Mouse (Mus musculus): ENCODE data around the gene Map6. TPM values are rescaled to one million over a fixed set of nuclear protein-coding genes. Genes with fewer than 3 reads are reported as not detected.

Map6 gene
- polyA plus RNA-seq, 1 experiment from 2014 or later: 0.32 TPM

GRCm38 (mm10) chr7:99230061-99230747, 37.0 kb upstream of the Map6 start:
- H3K9ac ChIP-seq (ENCODE audit: low read depth, low read length): no peak overlapping the region
- no peaks in the 10 kb centered on the region for H3K36me3 ChIP-seq (ENCODE audit: control insufficient read depth, insufficient read depth, low read length)
- no peaks in the 10 kb centered on the region for H3K9me3 ChIP-seq (ENCODE audit: control insufficient read depth, low read length)
- 74% methylated on average over 7 of the region's 7 CpGs for WGBS
- no peak; the same call in 1 of the 2 replicates for ATAC-seq (replicated peaks; ENCODE audit: low FRiP score)
- no peak overlapping the region for H3K4me2 ChIP-seq
- H3K4me3 ChIP-seq (ENCODE audit: low read depth, low read length): no peak overlapping the region
- H3K27me3 ChIP-seq (replicated peaks; ENCODE audit: control insufficient read depth, insufficient read depth, low read length): no peaks in the 10 kb centered on the region
- no peaks in the 10 kb centered on the region; the same call in 1 of the 2 replicates for H3K4me1 ChIP-seq (replicated peaks; ENCODE audit: control insufficient read depth, insufficient read depth, low read length)
- no peak overlapping the region for H3K27ac ChIP-seq (ENCODE audit: low read depth, low read length)
- DNase-seq (ENCODE audit: low spot score): no peak

- WGBS: 64% methylated on average over 6 of the region's 6 CpGs
- H3K9ac ChIP-seq (ENCODE audit: low read depth, low read length): no peak overlapping the region
- H3K27ac ChIP-seq (ENCODE audit: low read depth, low read length): no peak overlapping the region
- no peak for ATAC-seq (replicated peaks; ENCODE audit: low FRiP score)
- H3K4me2 ChIP-seq: no peak overlapping the region
- H3K27me3 ChIP-seq (replicated peaks; ENCODE audit: control insufficient read depth, insufficient read depth, low read length): peaks cover 4% of the 10 kb centered on the region
- H3K4me3 ChIP-seq (ENCODE audit: low read depth, low read length): no peak overlapping the region
- H3K4me1 ChIP-seq (replicated peaks; ENCODE audit: control insufficient read depth, insufficient read depth, low read length): peaks cover 3% of the 10 kb centered on the region; the same call in 1 of the 2 replicates
- H3K9me3 ChIP-seq (ENCODE audit: control insufficient read depth, low read length): no peaks in the 10 kb centered on the region
- H3K36me3 ChIP-seq (ENCODE audit: control insufficient read depth, insufficient read depth, low read length): no peaks in the 10 kb centered on the region
- no peak for DNase-seq (ENCODE audit: low spot score)
These were observed 34.7 kb upstream of the Map6 start for GRCm38 (mm10) chr7:99232571-99232970.

GRCm38 (mm10) chr7:99234916-99235315, 32.3 kb upstream of the Map6 start:
- no peak overlapping the region for H3K4me3 ChIP-seq (ENCODE audit: low read depth, low read length)
- ATAC-seq (replicated peaks; ENCODE audit: low FRiP score): no peak
- no peak overlapping the region for H3K27ac ChIP-seq (ENCODE audit: low read depth, low read length)
- DNase-seq (ENCODE audit: low spot score): no peak
- peaks cover 16% of the 10 kb centered on the region for H3K27me3 ChIP-seq (replicated peaks; ENCODE audit: control insufficient read depth, insufficient read depth, low read length)
- no peaks in the 10 kb centered on the region for H3K36me3 ChIP-seq (ENCODE audit: control insufficient read depth, insufficient read depth, low read length)
- WGBS: 45% methylated on average over 2 of the region's 2 CpGs
- H3K4me1 ChIP-seq (replicated peaks; ENCODE audit: control insufficient read depth, insufficient read depth, low read length): peaks cover 9% of the 10 kb centered on the region; the same call in 1 of the 2 replicates
- H3K9me3 ChIP-seq (ENCODE audit: control insufficient read depth, low read length): no peaks in the 10 kb centered on the region
- H3K9ac ChIP-seq (ENCODE audit: low read depth, low read length): no peak overlapping the region
- H3K4me2 ChIP-seq: no peak overlapping the region

GRCm38 (mm10) chr7:99235657-99236056, 31.6 kb upstream of the Map6 start:
- H3K36me3 ChIP-seq (ENCODE audit: control insufficient read depth, insufficient read depth, low read length): no peaks in the 10 kb centered on the region
- peaks cover 16% of the 10 kb centered on the region for H3K27me3 ChIP-seq (replicated peaks; ENCODE audit: control insufficient read depth, insufficient read depth, low read length)
- DNase-seq (ENCODE audit: low spot score) (no peak), ATAC-seq (replicated peaks; ENCODE audit: low FRiP score) (no peak)
- no peak overlapping the region for H3K4me2 ChIP-seq
- 49% methylated on average over 2 of the region's 2 CpGs for WGBS
- no peak overlapping the region for H3K4me3 ChIP-seq (ENCODE audit: low read depth, low read length)
- H3K9ac ChIP-seq (ENCODE audit: low read depth, low read length): no peak overlapping the region
- H3K4me1 ChIP-seq (replicated peaks; ENCODE audit: control insufficient read depth, insufficient read depth, low read length): peaks cover 9% of the 10 kb centered on the region; the same call in 1 of the 2 replicates
- no peaks in the 10 kb centered on the region for H3K9me3 ChIP-seq (ENCODE audit: control insufficient read depth, low read length)
- H3K27ac ChIP-seq (ENCODE audit: low read depth, low read length): no peak overlapping the region

- 31% methylated on average over 8 of the region's 8 CpGs for WGBS
These were observed 30.2 kb upstream of the Map6 start for GRCm38 (mm10) chr7:99236888-99237660.

GRCm38 (mm10) chr7:99238417-99238816, 28.8 kb upstream of the Map6 start, which contains the start of gene Mogat2:
Gene Mogat2, minus strand, starts transcription at chr7:99238619.
- peak; percentile 83 for ATAC-seq (replicated peaks; ENCODE audit: low FRiP score)

More at GRCm38 (mm10) chr7:99236888-99237660, 30.2 kb upstream of the Map6 start:
- Histone ChIP-seq H3K9me3 (ENCODE audit: control insufficient read depth, low read length) (no peaks in the 10 kb centered on the region), H3K27me3 (replicated peaks; ENCODE audit: control insufficient read depth, insufficient read depth, low read length) (peaks cover 16% of the 10 kb centered on the region), H3K4me3 (ENCODE audit: low read depth, low read length) (peak overlapping the region; percentile 37), H3K4me1 (replicated peaks; ENCODE audit: control insufficient read depth, insufficient read depth, low read length) (peaks cover 9% of the 10 kb centered on the region; the same call in 1 of the 2 replicates), H3K4me2 (peak overlapping the region; percentile 64), H3K27ac (ENCODE audit: low read depth, low read length) (no peak overlapping the region), H3K9ac (ENCODE audit: low read depth, low read length) (no peak overlapping the region), H3K36me3 (ENCODE audit: control insufficient read depth, insufficient read depth, low read length) (no peaks in the 10 kb centered on the region)
- ATAC-seq (replicated peaks; ENCODE audit: low FRiP score) (no peak), DNase-seq (ENCODE audit: low spot score) (no peak)

GRCm38 (mm10) chr7:99242097-99242496, 25.1 kb upstream of the Map6 start:
- Histone ChIP-seq H3K9ac (ENCODE audit: low read depth, low read length) (no peak overlapping the region), H3K36me3 (ENCODE audit: control insufficient read depth, insufficient read depth, low read length) (no peaks in the 10 kb centered on the region), H3K4me1 (replicated peaks; ENCODE audit: control insufficient read depth, insufficient read depth, low read length) (peaks cover 9% of the 10 kb centered on the region; the same call in 1 of the 2 replicates), H3K9me3 (ENCODE audit: control insufficient read depth, low read length) (no peaks in the 10 kb centered on the region), H3K27ac (ENCODE audit: low read depth, low read length) (no peak overlapping the region), H3K27me3 (replicated peaks; ENCODE audit: control insufficient read depth, insufficient read depth, low read length) (peaks cover 16% of the 10 kb centered on the region), H3K4me2 (no peak overlapping the region), H3K4me3 (ENCODE audit: low read depth, low read length) (no peak overlapping the region)
- DNase-seq (ENCODE audit: low spot score) (no peak), ATAC-seq (replicated peaks; ENCODE audit: low FRiP score) (no peak)
- 92% methylated on average over 11 of the region's 11 CpGs for WGBS

More at GRCm38 (mm10) chr7:99238417-99238816, 28.8 kb upstream of the Map6 start, which contains the start of gene Mogat2:
- H3K4me1 ChIP-seq (replicated peaks; ENCODE audit: control insufficient read depth, insufficient read depth, low read length): peaks cover 9% of the 10 kb centered on the region; the same call in 1 of the 2 replicates
- no peaks in the 10 kb centered on the region for H3K9me3 ChIP-seq (ENCODE audit: control insufficient read depth, low read length)
- no peaks in the 10 kb centered on the region for H3K36me3 ChIP-seq (ENCODE audit: control insufficient read depth, insufficient read depth, low read length)
- peak; percentile 58 for DNase-seq (ENCODE audit: low spot score)
- WGBS: 1% methylated on average over 13 of the region's 13 CpGs
- peak within 1 kb of the TSS; percentile 15 for H3K9ac ChIP-seq (ENCODE audit: low read depth, low read length)
- H3K27ac ChIP-seq (ENCODE audit: low read depth, low read length): no peak within 1 kb of the TSS
- peak within 1 kb of the TSS; percentile 37 for H3K4me3 ChIP-seq (ENCODE audit: low read depth, low read length)
- peak within 1 kb of the TSS; percentile 64 for H3K4me2 ChIP-seq
- peaks cover 16% of the 10 kb centered on the region for H3K27me3 ChIP-seq (replicated peaks; ENCODE audit: control insufficient read depth, insufficient read depth, low read length)

- Histone ChIP-seq H3K27me3 (replicated peaks; ENCODE audit: control insufficient read depth, insufficient read depth, low read length) (peaks cover 16% of the 10 kb centered on the region), H3K27ac (ENCODE audit: low read depth, low read length) (no peak overlapping the region), H3K36me3 (ENCODE audit: control insufficient read depth, insufficient read depth, low read length) (no peaks in the 10 kb centered on the region), H3K9ac (ENCODE audit: low read depth, low read length) (no peak overlapping the region), H3K9me3 (ENCODE audit: control insufficient read depth, low read length) (no peaks in the 10 kb centered on the region), H3K4me2 (no peak overlapping the region), H3K4me3 (ENCODE audit: low read depth, low read length) (no peak overlapping the region), H3K4me1 (replicated peaks; ENCODE audit: control insufficient read depth, insufficient read depth, low read length) (no peaks in the 10 kb centered on the region)
- DNase-seq (ENCODE audit: low spot score) (no peak), ATAC-seq (replicated peaks; ENCODE audit: low FRiP score) (no peak)
- WGBS: 36% methylated on average over 5 of the region's 5 CpGs
These were observed 19.0 kb upstream of the Map6 start for GRCm38 (mm10) chr7:99248157-99248742.

Measured in liver, embryonic 11.5 days (tissue).